Mouse (Mus musculus) neutrophil, adult 83 days (primary cell): Measurements from ENCODE around the gene Gm10392. TPM values are rescaled to one million over a fixed set of nuclear protein-coding genes. Genes with fewer than 3 reads are reported as not detected.

Experiments
- total RNA-seq, 2 experiments: library from RNA; stranded (reverse); gene quantifications; one replicate each; pipeline ENCODE4 v1.2.4; 2023

Gm10392 gene
- under 1 TPM; 0.39 to 0.99 TPM for total RNA-seq

DNA sequence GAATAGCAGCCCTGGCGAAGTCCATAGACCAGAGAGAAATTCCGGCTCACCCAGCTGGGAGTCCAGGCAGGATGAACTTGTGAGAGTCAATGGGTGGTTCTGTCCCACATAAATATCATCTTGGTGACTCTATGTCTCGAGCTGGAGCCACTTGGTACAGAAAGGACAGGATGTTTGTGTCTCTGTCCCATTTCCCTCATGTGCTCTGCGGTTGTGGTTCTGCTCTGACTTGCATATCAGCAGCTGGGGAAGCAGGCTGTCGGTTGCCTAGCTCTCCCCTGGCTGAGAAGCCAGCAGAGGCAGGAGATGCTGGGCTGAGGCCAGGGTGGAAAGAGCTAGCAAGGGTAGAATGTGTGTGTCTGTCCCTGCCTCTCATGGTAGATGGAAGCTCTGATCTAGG, at the start of gene Gm10392:
TSS of gene Gm10392 (minus strand) at position 156 of the 400 bp plus-strand sequence.

DNA sequence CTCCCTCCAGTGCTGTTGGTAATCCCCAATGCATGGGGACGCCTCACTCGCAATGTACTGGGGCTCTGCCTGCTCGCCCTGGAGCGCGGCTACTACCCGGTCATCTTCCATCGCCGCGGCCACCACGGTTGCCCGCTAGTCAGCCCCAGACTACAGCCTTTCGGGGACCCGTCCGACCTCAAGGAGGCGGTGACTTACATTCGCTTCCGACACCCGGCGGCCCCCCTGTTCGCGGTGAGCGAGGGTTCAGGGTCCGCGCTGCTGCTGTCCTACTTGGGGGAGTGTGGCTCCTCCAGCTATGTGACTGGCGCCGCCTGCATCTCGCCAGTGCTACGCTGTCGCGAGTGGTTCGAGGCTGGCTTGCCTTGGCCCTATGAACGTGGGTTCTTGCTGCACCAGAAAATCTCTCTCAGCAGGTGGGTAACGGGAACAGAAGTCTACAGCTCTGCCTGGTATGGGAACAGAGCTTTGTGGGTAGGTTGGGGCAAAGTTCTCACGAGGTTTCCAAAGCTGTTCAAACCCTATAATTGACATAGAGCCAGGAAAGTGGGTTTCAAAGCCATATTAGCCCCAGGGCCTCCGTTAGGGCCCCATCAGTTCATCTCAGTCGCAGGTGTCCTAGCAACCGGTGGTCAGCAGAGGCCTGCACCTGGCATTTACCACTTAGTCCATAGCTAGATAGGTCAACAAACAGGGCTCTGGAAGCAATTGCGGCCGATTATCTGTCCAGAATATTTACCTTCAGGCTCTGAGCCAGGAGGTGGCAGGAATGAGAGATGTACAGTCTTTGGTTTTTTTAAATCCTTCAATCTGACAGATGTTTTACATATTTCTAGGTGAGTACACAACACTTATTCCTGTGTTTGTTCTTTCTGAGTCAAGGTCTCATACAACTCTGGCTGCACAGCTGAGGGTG, 3.1 kb downstream of the Gm10392 start, which contains the start of gene Trp53i13:
TSS of gene Trp53i13 (minus strand) at position 344 of the 916 bp plus-strand sequence.

DNA sequence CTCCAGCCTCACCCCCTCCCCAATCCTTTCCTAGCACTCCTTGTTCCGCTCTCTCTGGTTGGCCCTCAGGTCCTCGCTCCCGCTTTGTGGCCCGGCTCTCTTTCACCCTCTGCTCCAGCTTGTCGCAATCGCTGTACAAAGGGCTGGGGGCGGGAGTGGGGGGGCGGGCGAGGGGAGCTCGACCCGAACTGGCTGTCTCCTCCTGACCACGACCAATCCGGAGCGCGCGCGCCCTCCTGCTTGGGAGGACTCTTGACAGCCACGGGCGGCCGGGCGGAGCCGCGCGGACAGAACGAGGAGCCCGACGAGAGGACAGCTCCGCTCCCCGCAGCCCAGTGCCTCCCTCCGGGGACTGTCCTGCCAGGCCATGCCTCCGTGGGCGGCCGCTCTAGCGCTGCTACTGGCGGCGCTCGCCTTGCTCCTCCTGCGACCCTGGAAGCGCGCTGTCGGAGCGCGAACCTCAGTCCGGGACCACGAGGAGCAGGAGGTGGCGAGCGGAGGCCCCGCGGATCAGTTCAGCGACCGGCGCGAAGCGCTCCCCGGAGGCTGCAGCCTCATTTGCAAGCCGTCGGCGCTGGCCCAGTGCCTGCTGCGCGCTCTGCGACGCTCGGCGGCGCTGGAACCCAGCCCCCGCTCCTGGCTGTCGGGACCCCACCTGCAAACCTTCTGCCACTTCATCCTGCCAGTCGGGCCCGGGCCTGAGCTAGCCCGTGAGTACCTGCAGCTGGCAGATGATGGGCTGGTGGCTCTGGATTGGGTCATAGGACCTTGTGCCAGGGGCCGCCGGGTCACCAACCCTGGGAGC, 4.0 kb downstream of the Gm10392 start, which contains the start of gene Abhd15:
TSS of gene Abhd15 (plus strand) at position 290 of the 805 bp plus-strand sequence.

DNA sequence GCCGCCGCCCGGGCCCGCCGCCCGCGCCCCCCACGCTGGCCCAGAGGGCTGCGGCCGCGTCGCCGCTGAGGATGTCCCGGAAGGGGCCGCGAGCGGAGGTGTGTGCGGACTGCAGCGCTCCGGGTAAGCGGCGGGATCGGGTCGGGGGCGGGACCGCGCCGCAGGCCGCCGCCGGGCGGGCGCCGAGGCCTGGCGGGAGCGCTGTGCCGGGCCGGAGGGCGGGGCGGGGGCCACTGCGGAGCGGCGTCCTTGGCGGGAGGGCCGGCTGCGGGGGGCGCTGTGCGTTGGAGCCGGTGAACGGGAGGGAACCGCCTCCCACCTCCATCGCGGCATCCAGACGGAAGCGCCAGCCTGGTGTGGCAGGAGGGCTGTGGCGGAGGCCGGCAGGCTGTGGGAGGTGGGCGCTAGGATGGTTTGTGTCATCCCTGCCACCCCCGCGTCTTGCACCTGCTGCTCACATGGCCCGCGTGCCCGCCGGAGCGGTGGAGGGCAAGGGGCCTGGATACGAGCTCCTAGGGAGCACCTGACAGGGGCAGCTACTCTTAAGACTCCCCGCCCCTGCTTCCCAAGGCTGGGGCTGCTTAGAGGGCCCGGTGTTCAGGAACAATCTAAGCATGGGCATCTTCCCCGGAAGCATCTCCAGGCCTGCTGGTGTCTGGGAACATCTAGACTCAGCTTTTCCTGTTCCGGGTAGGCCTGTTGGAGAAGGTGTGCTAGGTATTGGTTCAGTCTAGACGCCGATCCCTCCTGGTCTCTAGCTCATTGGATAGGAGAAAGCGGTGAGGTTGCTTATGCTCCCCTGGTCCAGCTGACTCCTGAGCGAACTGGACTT, 25.3 kb downstream of the Gm10392 start, which contains the start of gene Git1:
TSS of gene Git1 (plus strand) at position 51 of the 832 bp plus-strand sequence.

DNA sequence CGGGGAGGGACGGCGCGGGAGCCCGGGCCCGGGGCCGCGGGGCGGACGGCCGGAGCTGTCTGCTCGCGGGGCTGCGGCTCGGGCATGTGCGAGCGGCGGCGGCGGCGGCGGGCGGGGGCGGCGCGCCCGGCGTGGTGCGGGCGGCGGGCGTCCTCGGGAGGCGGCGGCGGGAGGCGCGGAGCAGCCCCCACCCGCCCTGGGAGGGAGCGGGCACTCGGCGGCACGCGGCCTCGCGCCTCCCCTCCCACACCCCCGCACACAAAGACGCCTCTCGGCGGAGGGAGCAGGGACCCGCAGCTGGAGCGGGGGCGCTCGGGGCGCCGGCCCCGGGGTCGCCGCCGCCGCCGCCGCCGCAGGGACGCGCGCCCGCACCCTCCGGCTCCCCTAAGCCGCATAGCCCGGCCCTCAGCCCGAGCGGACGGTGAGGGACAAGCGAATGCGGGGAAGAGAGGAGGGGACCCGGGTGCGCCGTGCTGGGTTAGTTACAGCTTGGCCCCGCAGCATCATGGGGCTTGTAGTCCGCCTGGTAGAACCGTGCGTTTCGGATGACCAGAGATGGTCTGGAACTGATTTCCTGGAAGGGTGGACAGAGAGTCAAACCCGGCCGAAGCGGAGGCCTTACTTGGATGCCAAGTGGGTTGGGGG, 29.3 kb downstream of the Gm10392 start, which contains the start of gene Ankrd13b:
TSS of gene Ankrd13b (minus strand) at position 88 of the 645 bp plus-strand sequence.

Other genes starting within 250 kb of the Gm10392 start
- gene Coro6, start 56.8 kb downstream of the Gm10392 start, total RNA-seq, result under 1 TPM; 0.18 to 0.42 TPM
- gene Ankrd13b, start 29.5 kb downstream of the Gm10392 start, total RNA-seq, result 1 to 10 TPM; 1.8 to 2.6 TPM
- 10 to 100 TPM; 26.7 to 29.3 TPM for gene Git1, start 25.6 kb downstream of the Gm10392 start, total RNA-seq
- gene Abhd15, start 4.1 kb downstream of the Gm10392 start, total RNA-seq, result 10 to 100 TPM; 13.0 to 14.1 TPM
- gene Trp53i13, start 3.2 kb downstream of the Gm10392 start, total RNA-seq, result 10 to 100 TPM in 1 of 2 experiments, 1 to 10 TPM in 1; 9.7 to 12.4 TPM
- 10 to 100 TPM; 35.5 to 40.3 TPM for gene Taok1, start 88.6 kb upstream of the Gm10392 start, total RNA-seq
- 10 to 100 TPM; 78.0 to 96.1 TPM for gene Nufip2, start 167.0 kb upstream of the Gm10392 start, total RNA-seq
- not detected for gene Cryba1, start 206.1 kb upstream of the Gm10392 start, total RNA-seq
- 10 to 100 TPM; 63.0 to 64.6 TPM for gene Myo18a, start 244.0 kb upstream of the Gm10392 start, total RNA-seq